Mouse (Mus musculus): Measurements from ENCODE around the gene Slc12a3. TPM values are rescaled to one million over a fixed set of nuclear protein-coding genes. Genes with fewer than 3 reads are reported as not detected.

Gene Slc12a3
- polyA plus RNA-seq, 1 experiment: not detected

GRCm38 (mm10) chr8:94323041-94323440 lies 6.0 kb upstream of the Slc12a3 start:
- no peak for TF ChIP-seq TAL1 (IDR thresholded peaks at IDR 0.05; ENCODE audit: low read length)

GRCm38 (mm10) chr8:94324071-94324470 lies 4.9 kb upstream of the Slc12a3 start:
- no peaks in the 10 kb centered on the region for H3K27me3 ChIP-seq (ENCODE audit: control insufficient read depth)
- no peaks in the 10 kb centered on the region for H3K9me3 ChIP-seq (ENCODE audit: control insufficient read depth, low read length)
- peaks cover 2% of the 10 kb centered on the region; the same call in 1 of the 2 replicates for H3K4me1 ChIP-seq (ENCODE audit: control insufficient read depth)
- no peak overlapping the region for H3K4me3 ChIP-seq (replicated peaks)
- no peaks in the 10 kb centered on the region for H3K36me3 ChIP-seq (ENCODE audit: control insufficient read depth)
- TF ChIP-seq GATA1 (IDR thresholded peaks at IDR 0.05; ENCODE audit: low read length): no peak
- TF ChIP-seq TAL1 (IDR thresholded peaks at IDR 0.05; ENCODE audit: low read length): no peak

More at GRCm38 (mm10) chr8:94323041-94323440, 6.0 kb upstream of the Slc12a3 start:
- Histone ChIP-seq H3K4me3 (replicated peaks) (no peak overlapping the region), H3K4me1 (ENCODE audit: control insufficient read depth) (peaks cover 2% of the 10 kb centered on the region; the same call in 1 of the 2 replicates), H3K9me3 (ENCODE audit: control insufficient read depth, low read length) (no peaks in the 10 kb centered on the region), H3K27me3 (ENCODE audit: control insufficient read depth) (no peaks in the 10 kb centered on the region), H3K36me3 (ENCODE audit: control insufficient read depth) (no peaks in the 10 kb centered on the region; the same call in 1 of the 2 replicates)

GRCm38 (mm10) chr8:94326016-94326415 lies 3.0 kb upstream of the Slc12a3 start:
- Histone ChIP-seq H3K9me3 (ENCODE audit: control insufficient read depth, low read length) (no peaks in the 10 kb centered on the region), H3K36me3 (ENCODE audit: control insufficient read depth) (no peaks in the 10 kb centered on the region), H3K4me3 (replicated peaks) (no peak overlapping the region), H3K27me3 (ENCODE audit: control insufficient read depth) (no peaks in the 10 kb centered on the region), H3K4me1 (ENCODE audit: control insufficient read depth) (peaks cover 2% of the 10 kb centered on the region; the same call in 1 of the 2 replicates)
- TF ChIP-seq TAL1 (IDR thresholded peaks at IDR 0.05; ENCODE audit: low read length): no peak
- no peak for TF ChIP-seq GATA1 (IDR thresholded peaks at IDR 0.05; ENCODE audit: low read length)

DNA sequence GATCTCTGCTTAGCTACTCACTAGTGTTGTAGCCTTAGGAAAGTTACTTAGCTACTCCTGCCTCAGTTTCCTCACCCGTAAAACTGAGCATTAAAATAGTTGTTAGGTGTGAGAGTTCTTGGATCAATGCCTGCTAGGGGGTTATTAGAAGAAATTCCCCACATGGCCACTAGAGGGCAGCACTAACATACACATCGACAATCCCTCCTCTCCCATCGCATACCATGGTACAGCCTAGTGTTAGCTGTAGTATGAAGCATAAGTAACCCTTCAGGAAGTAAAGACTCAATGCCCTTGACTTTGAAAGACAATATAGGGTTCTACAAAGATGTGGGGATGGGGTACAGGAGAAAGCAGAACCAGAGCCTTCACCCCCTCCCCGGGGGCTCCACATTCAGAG lies 1.7 kb downstream of the Slc12a3 start:
- no peaks in the 10 kb centered on the region for H3K36me3 ChIP-seq (ENCODE audit: control insufficient read depth)
- TF ChIP-seq TAL1 (IDR thresholded peaks at IDR 0.05; ENCODE audit: low read length): no peak
- TF ChIP-seq GATA1 (IDR thresholded peaks at IDR 0.05; ENCODE audit: low read length): no peak
- no peaks in the 10 kb centered on the region for H3K9me3 ChIP-seq (ENCODE audit: control insufficient read depth, low read length)
- no peak overlapping the region for H3K4me3 ChIP-seq (replicated peaks)
- no peaks in the 10 kb centered on the region for H3K4me1 ChIP-seq (ENCODE audit: control insufficient read depth)
- no peaks in the 10 kb centered on the region for H3K27me3 ChIP-seq (ENCODE audit: control insufficient read depth)

DNA sequence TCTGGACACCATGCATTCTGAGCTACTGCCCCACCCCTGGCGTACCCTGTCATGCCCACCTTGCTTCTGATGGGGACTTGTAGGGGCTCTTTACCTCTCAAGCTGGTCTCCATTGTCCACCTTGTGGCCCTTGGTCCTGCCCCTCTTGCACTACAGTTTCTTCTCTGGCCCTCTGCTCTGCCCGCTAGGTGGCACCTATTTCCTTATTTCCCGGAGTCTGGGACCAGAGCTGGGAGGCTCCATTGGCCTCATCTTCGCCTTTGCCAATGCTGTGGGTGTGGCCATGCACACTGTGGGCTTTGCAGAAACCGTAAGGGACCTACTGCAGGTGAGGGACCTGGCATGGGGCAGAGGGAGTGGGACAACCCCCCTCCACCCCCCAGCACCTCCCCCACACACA lies 4.3 kb downstream of the Slc12a3 start:
- Histone ChIP-seq H3K4me1 (ENCODE audit: control insufficient read depth) (no peaks in the 10 kb centered on the region), H3K4me3 (replicated peaks) (no peak overlapping the region), H3K27me3 (ENCODE audit: control insufficient read depth) (no peaks in the 10 kb centered on the region), H3K36me3 (ENCODE audit: control insufficient read depth) (no peaks in the 10 kb centered on the region), H3K9me3 (ENCODE audit: control insufficient read depth, low read length) (no peaks in the 10 kb centered on the region)
- TF ChIP-seq TAL1 (IDR thresholded peaks at IDR 0.05; ENCODE audit: low read length): no peak
- no peak for TF ChIP-seq GATA1 (IDR thresholded peaks at IDR 0.05; ENCODE audit: low read length)

DNA sequence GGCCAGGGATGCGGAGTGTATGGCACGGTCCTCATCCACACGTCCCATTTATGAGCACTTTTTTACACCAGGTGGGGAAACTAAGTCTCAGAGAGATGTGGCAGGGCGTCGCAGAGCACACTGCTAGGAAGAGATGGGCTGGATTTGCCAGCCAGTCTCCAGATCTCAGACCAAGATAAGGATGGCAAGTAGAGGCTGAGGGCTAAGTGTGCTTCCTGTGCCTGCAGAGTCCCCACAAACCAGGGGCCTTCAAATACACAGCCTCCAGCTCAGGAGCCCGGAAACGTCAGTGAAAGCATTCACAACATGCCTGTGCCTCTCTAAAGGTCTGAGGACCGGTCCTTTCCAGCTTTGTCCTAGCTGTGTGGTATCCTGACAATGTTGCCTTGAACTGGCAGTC lies 8.6 kb downstream of the Slc12a3 start:
- Histone ChIP-seq H3K9me3 (ENCODE audit: control insufficient read depth, low read length) (no peaks in the 10 kb centered on the region), H3K27me3 (ENCODE audit: control insufficient read depth) (no peaks in the 10 kb centered on the region), H3K4me1 (ENCODE audit: control insufficient read depth) (no peaks in the 10 kb centered on the region), H3K36me3 (ENCODE audit: control insufficient read depth) (no peaks in the 10 kb centered on the region), H3K4me3 (replicated peaks) (no peak overlapping the region)
- TF ChIP-seq GATA1 (IDR thresholded peaks at IDR 0.05; ENCODE audit: low read length) (peak; percentile 74), TAL1 (IDR thresholded peaks at IDR 0.05; ENCODE audit: low read length) (no peak)

GRCm38 (mm10) chr8:94340796-94341195 lies 11.8 kb downstream of the Slc12a3 start:
- no peaks in the 10 kb centered on the region for H3K27me3 ChIP-seq (ENCODE audit: control insufficient read depth)
- no peak overlapping the region for H3K4me3 ChIP-seq (replicated peaks)
- H3K36me3 ChIP-seq (ENCODE audit: control insufficient read depth): no peaks in the 10 kb centered on the region
- TF ChIP-seq TAL1 (IDR thresholded peaks at IDR 0.05; ENCODE audit: low read length) (no peak), GATA1 (IDR thresholded peaks at IDR 0.05; ENCODE audit: low read length) (no peak)
- no peaks in the 10 kb centered on the region for H3K4me1 ChIP-seq (ENCODE audit: control insufficient read depth)
- H3K9me3 ChIP-seq (ENCODE audit: control insufficient read depth, low read length): no peaks in the 10 kb centered on the region

- TF ChIP-seq TAL1 (IDR thresholded peaks at IDR 0.05; ENCODE audit: low read length) (no peak), GATA1 (IDR thresholded peaks at IDR 0.05; ENCODE audit: low read length) (no peak)
- Histone ChIP-seq H3K4me3 (replicated peaks) (no peak overlapping the region), H3K27me3 (ENCODE audit: control insufficient read depth) (no peaks in the 10 kb centered on the region), H3K36me3 (ENCODE audit: control insufficient read depth) (no peaks in the 10 kb centered on the region), H3K9me3 (ENCODE audit: control insufficient read depth, low read length) (no peaks in the 10 kb centered on the region), H3K4me1 (ENCODE audit: control insufficient read depth) (no peaks in the 10 kb centered on the region)
Observed at GRCm38 (mm10) chr8:94342691-94343090, 13.7 kb downstream of the Slc12a3 start.

DNA sequence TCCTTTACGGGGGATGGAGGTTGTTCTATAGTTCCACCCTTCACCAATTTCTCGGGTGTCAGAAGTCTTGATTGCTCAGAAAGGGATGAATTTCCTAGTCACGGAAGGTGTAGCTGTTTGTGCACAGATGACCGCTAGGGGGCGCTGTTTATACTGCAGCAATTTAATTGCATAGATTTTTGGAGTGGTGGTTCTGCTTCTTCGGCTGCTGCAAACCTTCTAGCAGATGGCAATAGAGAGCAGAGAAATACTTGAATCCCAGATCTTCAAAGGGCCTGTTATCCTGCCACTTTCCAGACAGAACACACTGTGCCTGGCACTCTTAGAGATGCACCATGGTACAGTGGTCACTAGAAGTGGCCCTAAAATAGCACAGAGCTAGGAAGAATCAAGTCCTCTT lies 14.3 kb downstream of the Slc12a3 start:
- no peaks in the 10 kb centered on the region for H3K4me1 ChIP-seq (ENCODE audit: control insufficient read depth)
- no peaks in the 10 kb centered on the region for H3K27me3 ChIP-seq (ENCODE audit: control insufficient read depth)
- no peak overlapping the region for H3K4me3 ChIP-seq (replicated peaks)
- no peaks in the 10 kb centered on the region for H3K9me3 ChIP-seq (ENCODE audit: control insufficient read depth, low read length)
- no peaks in the 10 kb centered on the region for H3K36me3 ChIP-seq (ENCODE audit: control insufficient read depth)
- TF ChIP-seq GATA1 (IDR thresholded peaks at IDR 0.05; ENCODE audit: low read length) (no peak), TAL1 (IDR thresholded peaks at IDR 0.05; ENCODE audit: low read length) (no peak)

DNA sequence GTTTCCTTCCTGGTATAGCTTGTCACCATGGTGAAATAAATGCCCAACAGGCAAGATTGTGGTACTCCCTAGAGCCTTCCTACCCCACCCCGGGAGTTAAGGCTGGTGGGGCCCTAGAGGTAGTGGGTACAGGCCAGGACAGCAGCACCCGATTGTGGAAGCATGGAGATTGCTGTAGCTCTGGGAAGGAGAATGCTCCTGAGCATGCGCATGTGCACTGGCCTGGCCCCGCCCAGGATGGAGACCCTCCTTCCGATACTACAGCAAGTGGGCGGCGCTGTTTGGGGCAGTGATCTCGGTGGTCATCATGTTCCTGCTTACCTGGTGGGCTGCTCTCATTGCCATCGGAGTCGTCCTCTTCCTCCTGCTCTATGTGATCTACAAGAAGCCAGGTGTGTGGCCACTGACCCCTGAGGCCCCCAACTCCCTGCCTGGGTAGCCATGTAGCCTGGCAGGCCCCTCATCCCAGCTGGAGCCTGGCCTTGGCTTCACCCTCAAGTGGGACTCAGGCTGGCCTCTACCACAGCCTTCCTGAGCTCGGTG lies 14.8 kb downstream of the Slc12a3 start:
- no peak for TF ChIP-seq GATA1 (IDR thresholded peaks at IDR 0.05; ENCODE audit: low read length)
- no peak for TF ChIP-seq TAL1 (IDR thresholded peaks at IDR 0.05; ENCODE audit: low read length)
- H3K27me3 ChIP-seq (ENCODE audit: control insufficient read depth): no peaks in the 10 kb centered on the region
- H3K4me3 ChIP-seq (replicated peaks): no peak overlapping the region
- no peaks in the 10 kb centered on the region for H3K36me3 ChIP-seq (ENCODE audit: control insufficient read depth)
- H3K9me3 ChIP-seq (ENCODE audit: control insufficient read depth, low read length): no peaks in the 10 kb centered on the region
- no peaks in the 10 kb centered on the region for H3K4me1 ChIP-seq (ENCODE audit: control insufficient read depth)

Measured in erythroblast, embryonic 14.5 days (primary cell).